Mouse (Mus musculus) T-helper 2 cell (primary cell): ENCODE results near the gene Agpat4.

Experiments used
- in situ Hi-C: fragments of 300-600 bp; cut with MboI, MseI; formaldehyde crosslinking; loops from one replicate; pipeline ENCODE4 v1.15.1; 2025; ENCODE audit warnings: high pct_unique_total_duplicates

Agpat4 gene

GRCm38 (mm10) chr17:12185855-12186254, 67.4 kb downstream of the Agpat4 start:
- in situ Hi-C loops, result no loop called here

- in situ Hi-C loops, result no loop called here
Measured at GRCm38 (mm10) chr17:12186341-12186740, 67.8 kb downstream of the Agpat4 start.

- in situ Hi-C loops, result no loop called here
Measured at GRCm38 (mm10) chr17:12187782-12188181, 69.3 kb downstream of the Agpat4 start.

GRCm38 (mm10) chr17:12195137-12195536, 76.6 kb downstream of the Agpat4 start:
- in situ Hi-C loops, result no loop called here

- in situ Hi-C loops, result no loop called here
Measured at GRCm38 (mm10) chr17:12195604-12196003, 77.1 kb downstream of the Agpat4 start.

- in situ Hi-C loops, result no loop called here
Measured at GRCm38 (mm10) chr17:12199933-12200332, 81.4 kb downstream of the Agpat4 start.

- in situ Hi-C loops, result no loop called here
Measured at GRCm38 (mm10) chr17:12201086-12201485, 82.6 kb downstream of the Agpat4 start.

GRCm38 (mm10) chr17:12203414-12203897, 85.0 kb downstream of the Agpat4 start:
- in situ Hi-C loops, result no loop called here

- in situ Hi-C loops, result no loop called here
Measured at GRCm38 (mm10) chr17:12204246-12204645, 85.7 kb downstream of the Agpat4 start.

- in situ Hi-C loops, result no loop called here
Measured at GRCm38 (mm10) chr17:12204689-12205014, 86.1 kb downstream of the Agpat4 start.

- in situ Hi-C loops, result no loop called here
Measured at GRCm38 (mm10) chr17:12205015-12205693, 86.7 kb downstream of the Agpat4 start.

GRCm38 (mm10) chr17:12205694-12206075, 87.2 kb downstream of the Agpat4 start:
- in situ Hi-C loops, result no loop called here

GRCm38 (mm10) chr17:12206248-12206647, 87.7 kb downstream of the Agpat4 start:
- in situ Hi-C loops, result no loop called here

GRCm38 (mm10) chr17:12207022-12207548, 88.6 kb downstream of the Agpat4 start:
- in situ Hi-C loops, result no loop called here

- in situ Hi-C loops, result no loop called here
Measured at GRCm38 (mm10) chr17:12209481-12209880, 91.0 kb downstream of the Agpat4 start.

- in situ Hi-C loops, result loop anchor here (5.0 kb wide), 2 partner anchors 93 to 173 kb away; partner anchors contain the start of gene Agpat4
Measured at GRCm38 (mm10) chr17:12210544-12211132, 92.1 kb downstream of the Agpat4 start.

- in situ Hi-C loops, result loop anchor here (5.0 kb wide), 2 partner anchors 95 to 175 kb away; partner anchors contain the start of gene Agpat4
Measured at GRCm38 (mm10) chr17:12211890-12212289, 93.4 kb downstream of the Agpat4 start.

GRCm38 (mm10) chr17:12212341-12212740, 93.8 kb downstream of the Agpat4 start:
- in situ Hi-C loops, result loop anchor here (5.0 kb wide), 2 partner anchors 95 to 175 kb away; partner anchors contain the start of gene Agpat4

GRCm38 (mm10) chr17:12213430-12213829, 94.9 kb downstream of the Agpat4 start:
- in situ Hi-C loops, result loop anchor here (5.0 kb wide), 2 partner anchors 96 to 176 kb away; partner anchors contain the start of gene Agpat4

GRCm38 (mm10) chr17:12216224-12216623, 97.7 kb downstream of the Agpat4 start:
- in situ Hi-C loops, result no loop called here

GRCm38 (mm10) chr17:12221926-12222325, 103.4 kb downstream of the Agpat4 start:
- in situ Hi-C loops, result no loop called here

GRCm38 (mm10) chr17:12223682-12224081, 105.2 kb downstream of the Agpat4 start:
- in situ Hi-C loops, result no loop called here

- in situ Hi-C loops, result no loop called here
Measured at GRCm38 (mm10) chr17:12224145-12224544, 105.6 kb downstream of the Agpat4 start.
